9 mouse cellular contexts compared by ENCODE assay signal in the genomic region with DNA sequence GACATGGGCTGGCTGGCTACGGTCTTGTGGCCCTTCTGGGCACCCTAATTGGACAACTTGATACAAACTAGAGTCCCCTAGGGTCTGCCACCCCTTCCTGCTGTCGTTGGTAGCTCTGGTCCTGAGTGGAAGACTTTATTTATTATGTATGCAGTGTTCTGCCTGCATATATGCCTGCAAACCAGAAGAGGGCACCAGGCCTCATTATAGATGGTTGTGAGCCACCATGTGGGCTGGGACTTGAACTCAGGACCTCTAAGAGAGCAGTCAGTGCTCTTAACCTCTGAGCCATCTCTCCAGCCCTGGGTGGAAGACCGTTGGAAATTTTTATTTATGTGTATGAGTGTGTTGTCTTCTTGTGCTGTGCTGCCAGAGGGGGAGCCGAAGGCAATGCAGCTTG. TPM values are rescaled to one million over a fixed set of nuclear protein-coding genes. Genes with fewer than 3 reads are reported as not detected.
DNase-seq lines count a peak whose midpoint lies in the region; ATAC-seq and TF ChIP-seq lines count a peak whose summit lies in the region.
"Had no signal": no experiment of that assay in that cellular context is flagged by ENCODE, and none has a peak within 500 bp of the region (broad histone marks: within the 10 kb centered on the region; RNA-seq: fewer than 3 reads in every experiment).

No protein-coding gene starts in this region.

- TF ChIP-seq CTCF in layer of hippocampus, adult 2 months (conservative IDR thresholded peaks at IDR 0.05): peak; percentile 60
- TF ChIP-seq CTCF in intestine, postnatal 0 days (IDR thresholded peaks at IDR 0.05; ENCODE audit: low read depth): peak; percentile 51

- H3K27me3 ChIP-seq in embryonic facial prominence, embryonic 11.5 days (ENCODE audit: control insufficient read depth, insufficient read depth, low read length): no peaks in the 10 kb centered on the region
- H3K27me3 ChIP-seq in intestine, postnatal 0 days (replicated peaks; ENCODE audit: control insufficient read depth, insufficient read depth, low read length): no peaks in the 10 kb centered on the region
- peaks cover 21% of the 10 kb centered on the region for H3K27me3 ChIP-seq in neural tube, embryonic 13.5 days

- no peaks in the 10 kb centered on the region for H3K4me1 ChIP-seq in embryonic facial prominence, embryonic 11.5 days (ENCODE audit: control insufficient read depth, insufficient read depth, low read length)
- 0 out of 2 replicates have a peak, but pooled peaks cover 3% of the 10 kb centered on the region for H3K4me1 ChIP-seq in intestine, postnatal 0 days (replicated peaks; ENCODE audit: control insufficient read depth, insufficient read depth, low read length)
- H3K4me1 ChIP-seq in neural tube, embryonic 13.5 days (replicated peaks): peaks cover 15% of the 10 kb centered on the region

- no peaks in the 10 kb centered on the region for H3K9me3 ChIP-seq in embryonic facial prominence, embryonic 11.5 days (replicated peaks; ENCODE audit: control insufficient read depth, low read length)
- no peaks in the 10 kb centered on the region for H3K9me3 ChIP-seq in intestine, postnatal 0 days (ENCODE audit: control insufficient read depth)
- no peaks in the 10 kb centered on the region for H3K9me3 ChIP-seq in neural tube, embryonic 13.5 days

- ATAC-seq in embryonic facial prominence, embryonic 11.5 days (replicated peaks; ENCODE audit: insufficient number of reproducible peaks, low FRiP score, low TSS enrichment, low read depth): no peak
- no peak for ATAC-seq in intestine, postnatal 0 days
- no peak for ATAC-seq in neural tube, embryonic 13.5 days (ENCODE audit: low read depth)
- ATAC-seq in cerebellum, adult (ENCODE audit: insufficient number of reproducible peaks, low FRiP score, low TSS enrichment): no peak

- H3K4me3 ChIP-seq in layer of hippocampus, adult 2 months: peak overlapping the region; percentile 78; the same call in 1 of the 2 replicates
- peak overlapping the region; percentile 89; the same call in 1 of the 2 replicates for H3K4me3 ChIP-seq in embryonic facial prominence, embryonic 11.5 days (ENCODE audit: low read depth, low read length)
- peak overlapping the region; percentile 70; the same call in 1 of the 2 replicates for H3K4me3 ChIP-seq in intestine, postnatal 0 days (ENCODE audit: low read depth, low read length)
- peak overlapping the region; percentile 75 for H3K4me3 ChIP-seq in neural tube, embryonic 13.5 days

- no peak overlapping the region for H3K9ac ChIP-seq in embryonic facial prominence, embryonic 11.5 days (replicated peaks; ENCODE audit: low read length)
- 0 out of 2 replicates have a peak overlapping the region, but pooled peaks have one; percentile 77 for H3K9ac ChIP-seq in intestine, postnatal 0 days (ENCODE audit: low read depth, low read length)
- peak overlapping the region; percentile 80; the same call in 1 of the 2 replicates for H3K9ac ChIP-seq in neural tube, embryonic 13.5 days

- peak overlapping the region; percentile 80; the same call in 1 of the 2 replicates for H3K4me2 ChIP-seq in embryonic facial prominence, embryonic 11.5 days (ENCODE audit: low read depth, low read length)
- H3K4me2 ChIP-seq in intestine, postnatal 0 days (replicated peaks; ENCODE audit: low read depth): peak overlapping the region; percentile 84
- H3K4me2 ChIP-seq in neural tube, embryonic 13.5 days: peak overlapping the region; percentile 90

- no peak overlapping the region for H3K27ac ChIP-seq in layer of hippocampus, adult 2 months
- H3K27ac ChIP-seq in embryonic facial prominence, embryonic 11.5 days (replicated peaks; ENCODE audit: low read depth, low read length): no peak overlapping the region
- H3K27ac ChIP-seq in intestine, postnatal 0 days (ENCODE audit: low read depth, low read length): no peak overlapping the region
- no peak overlapping the region for H3K27ac ChIP-seq in neural tube, embryonic 13.5 days (replicated peaks)

- H3K36me3 ChIP-seq in embryonic facial prominence, embryonic 11.5 days (replicated peaks; ENCODE audit: control insufficient read depth, insufficient read depth, low read depth, low read length): peaks cover 7% of the 10 kb centered on the region
- H3K36me3 ChIP-seq in intestine, postnatal 0 days (ENCODE audit: control insufficient read depth, insufficient read depth): peaks cover 19% of the 10 kb centered on the region
- H3K36me3 ChIP-seq in neural tube, embryonic 13.5 days: peaks cover 35% of the 10 kb centered on the region

- 80% methylated on average over 4 of the region's 4 CpGs for WGBS in embryonic facial prominence, embryonic 11.5 days
- WGBS in intestine, postnatal 0 days: 83% methylated on average over 4 of the region's 4 CpGs
- WGBS in neural tube, embryonic 13.5 days: 88% methylated on average over 4 of the region's 4 CpGs

- no peak for DNase-seq in layer of hippocampus, adult 2 months (ENCODE audit: low spot score in 2 of 2)
- DNase-seq in layer of hippocampus, adult 9-10 months (ENCODE audit: low spot score): no peak
- no peak for DNase-seq in embryonic facial prominence, embryonic 11.5 days (ENCODE audit: low spot score)
- no peak for DNase-seq in spleen, adult 12 weeks (ENCODE audit: low spot score)
- no peak for DNase-seq in gastrocnemius, adult 8-10 months (ENCODE audit: low spot score in 2 of 2)
- DNase-seq: adrenal gland, adult 8-10 months had no signal

RNA-seq across cellular contexts. Expression of gene Fam32a, which starts 1.2 kb away (rescaled TPM):
- total RNA-seq in layer of hippocampus, adult 2 months (2021): 10 to 100 TPM; 56.1 to 63.4 TPM
- 74.2 and 77.0 TPM in 2 replicates for polyA plus RNA-seq in embryonic facial prominence, embryonic 11.5 days (2014; fragmentation: Nextera tagmentation; extraction: Ambion mirVana)
- polyA plus RNA-seq in intestine, postnatal 0 days (2015; fragmentation: Nextera tagmentation; extraction: Ambion mirVana): 54.1 and 54.3 TPM in 2 replicates
- polyA plus RNA-seq in neural tube, embryonic 13.5 days (2015; fragmentation: Nextera tagmentation; extraction: Ambion mirVana): 93.8 and 96.1 TPM in 2 replicates
- total RNA-seq in gastrocnemius, adult 8-10 months (2022): 1 to 10 TPM; 5.9 to 9.7 (median 7.9) TPM

RNA-seq across cellular contexts. Expression of gene Gm11034, which starts 7.3 kb away (rescaled TPM):
- not detected for total RNA-seq in layer of hippocampus, adult 2 months (2021)
- not detected in 2 replicates for polyA plus RNA-seq in embryonic facial prominence, embryonic 11.5 days (2014; fragmentation: Nextera tagmentation; extraction: Ambion mirVana)
- not detected in 2 replicates for polyA plus RNA-seq in intestine, postnatal 0 days (2015; fragmentation: Nextera tagmentation; extraction: Ambion mirVana)
- not detected in 2 replicates for polyA plus RNA-seq in neural tube, embryonic 13.5 days (2015; fragmentation: Nextera tagmentation; extraction: Ambion mirVana)
- total RNA-seq in gastrocnemius, adult 8-10 months (2022): not detected
- total RNA-seq: adrenal gland, adult 8-10 months had no signal

RNA-seq across cellular contexts. Expression of gene Cib3, which starts 8.1 kb away (rescaled TPM):
- not detected for total RNA-seq in layer of hippocampus, adult 2 months (2021)
- polyA plus RNA-seq in embryonic facial prominence, embryonic 11.5 days (2014; fragmentation: Nextera tagmentation; extraction: Ambion mirVana): not detected in 2 replicates
- 0.16 and 0.27 TPM in 2 replicates for polyA plus RNA-seq in intestine, postnatal 0 days (2015; fragmentation: Nextera tagmentation; extraction: Ambion mirVana)
- not detected in 2 replicates for polyA plus RNA-seq in neural tube, embryonic 13.5 days (2015; fragmentation: Nextera tagmentation; extraction: Ambion mirVana)
- total RNA-seq in gastrocnemius, adult 8-10 months (2022): not detected

RNA-seq across cellular contexts. Expression of gene Ap1m1, which starts 19.1 kb away (rescaled TPM):
- 10 to 100 TPM; 93.4 to 95.1 TPM for total RNA-seq in layer of hippocampus, adult 2 months (2021)
- polyA plus RNA-seq in embryonic facial prominence, embryonic 11.5 days (2014; fragmentation: Nextera tagmentation; extraction: Ambion mirVana): 112 and 123 TPM in 2 replicates
- polyA plus RNA-seq in intestine, postnatal 0 days (2015; fragmentation: Nextera tagmentation; extraction: Ambion mirVana): 54.0 and 56.9 TPM in 2 replicates
- polyA plus RNA-seq in neural tube, embryonic 13.5 days (2015; fragmentation: Nextera tagmentation; extraction: Ambion mirVana): 227 and 228 TPM in 2 replicates
- total RNA-seq in gastrocnemius, adult 8-10 months (2022): 10 to 100 TPM; 17.6 to 20.9 (median 19.1) TPM

RNA-seq across cellular contexts. Expression of gene Hsh2d, which starts 31.3 kb away (rescaled TPM):
- total RNA-seq in layer of hippocampus, adult 2 months (2021): under 1 TPM; 0.20 to 0.25 TPM
- not detected in 2 replicates for polyA plus RNA-seq in embryonic facial prominence, embryonic 11.5 days (2014; fragmentation: Nextera tagmentation; extraction: Ambion mirVana)
- 3.6 and 4.0 TPM in 2 replicates for polyA plus RNA-seq in intestine, postnatal 0 days (2015; fragmentation: Nextera tagmentation; extraction: Ambion mirVana)
- not detected in 2 replicates for polyA plus RNA-seq in neural tube, embryonic 13.5 days (2015; fragmentation: Nextera tagmentation; extraction: Ambion mirVana)
- not detected for total RNA-seq in gastrocnemius, adult 8-10 months (2022)
